Mouse (Mus musculus) embryonic facial prominence, embryonic 14.5 days (tissue): Measurements from ENCODE around the gene Tbc1d17. TPM values are rescaled to one million over a fixed set of nuclear protein-coding genes. Genes with fewer than 3 reads are reported as not detected.

Experiments
- ATAC-seq: fragments of 200-750 bp; cut with Nextera tagmentation; 2 replicates; pipeline ENCODE4 v1.8.0; 2017; ENCODE audit warnings: low read depth, moderate number of reproducible peaks, moderate TSS enrichment
- DNase-seq: peaks from one replicate; pipeline ENCODE4 v3.0.0-alpha.2; 2015; ENCODE audit warnings: low spot score
- H3K27ac ChIP-seq: fragments of 300-500 bp; sonication (generic); replicated peaks from 2 replicates; pipeline ENCODE4 v1.5.1; 2014; ENCODE audit warnings: low read depth, mild to moderate bottlenecking, low read length, moderate library complexity
- H3K27me3 ChIP-seq: fragments of 300-500 bp; sonication (generic); replicated peaks from 2 replicates; pipeline ENCODE4 v1.6.1; 2014; ENCODE audit warnings: low read length; ENCODE audit not compliant: control insufficient read depth, insufficient read depth
- H3K36me3 ChIP-seq: fragments of 300-500 bp; sonication (generic); 2 replicates; pipeline ENCODE4 v1.6.1; 2014; ENCODE audit warnings: low read length, mixed read lengths; ENCODE audit not compliant: control insufficient read depth, insufficient read depth
- H3K4me1 ChIP-seq: fragments of 300-500 bp; sonication (generic); 2 replicates; pipeline ENCODE4 v1.6.1; 2014; ENCODE audit warnings: antibody characterized with exemption, low read length; ENCODE audit not compliant: control insufficient read depth, insufficient read depth
- H3K4me2 ChIP-seq: fragments of 300-500 bp; sonication (generic); 2 replicates; pipeline ENCODE4 v1.6.1; 2014; ENCODE audit warnings: low read depth, mild to moderate bottlenecking, low read length, moderate library complexity, mixed read lengths
- H3K4me3 ChIP-seq: fragments of 300-500 bp; sonication (generic); 2 replicates; pipeline ENCODE4 v1.5.1; 2014; ENCODE audit warnings: low read depth, mild to moderate bottlenecking, low read length
- H3K9ac ChIP-seq: fragments of 300-500 bp; sonication (generic); 2 replicates; pipeline ENCODE4 v1.6.1; 2014; ENCODE audit warnings: low read depth, mild to moderate bottlenecking, low read length, moderate library complexity, mixed read lengths
- H3K9me3 ChIP-seq: fragments of 300-500 bp; sonication (generic); 2 replicates; pipeline ENCODE4 v1.6.1; 2016; ENCODE audit warnings: low read length; ENCODE audit not compliant: control insufficient read depth
- WGBS: fragments of 180-500 bp; shearing (Covaris S2); extraction: QIAGEN DNeasy Blood & Tissue Kit; methylation state at CpG from one replicate; pipeline ENCODE4 v1.1.7; 2014; 5-methylcytosine and 5-hydroxymethylcytosine counted together
- polyA plus RNA-seq: library from polyadenylated mRNA; unstranded; fragments of >200 nt; fragmentation: Nextera tagmentation; extraction: Ambion mirVana; gene quantifications from 2 replicates; pipeline ENCODE4 v1.2.1, GENCODE M21; 2014

Gene Tbc1d17
- polyA plus RNA-seq, 1 experiment from 2014 or later: 66.9 TPM

- Histone ChIP-seq H3K27ac (no peak overlapping the region; the same call in 1 of the 2 replicates), H3K4me1 (peaks cover 20% of the 10 kb centered on the region), H3K4me3 (peak overlapping the region; percentile 86), H3K4me2 (peak overlapping the region; percentile 76), H3K36me3 (peaks cover 5% of the 10 kb centered on the region), H3K27me3 (no peaks in the 10 kb centered on the region), H3K9ac (peak overlapping the region; percentile 99), H3K9me3 (no peaks in the 10 kb centered on the region)
- 49% methylated on average over 2 of the region's 2 CpGs for WGBS
- no peak for ATAC-seq
- no peak for DNase-seq
Observed at GRCm38 (mm10) chr7:44818164-44818563, 30.7 kb downstream of the Tbc1d17 start.

- Histone ChIP-seq H3K4me1 (peaks cover 20% of the 10 kb centered on the region), H3K36me3 (peaks cover 9% of the 10 kb centered on the region), H3K4me3 (peak overlapping the region; percentile 86), H3K9me3 (no peaks in the 10 kb centered on the region), H3K9ac (peak overlapping the region; percentile 99), H3K4me2 (peak overlapping the region; percentile 76), H3K27ac (peak overlapping the region; percentile 97), H3K27me3 (no peaks in the 10 kb centered on the region)
- ATAC-seq (no peak), DNase-seq (no peak)
- WGBS: 30% methylated on average over 3 of the region's 3 CpGs
Observed at GRCm38 (mm10) chr7:44817441-44817840, 31.4 kb downstream of the Tbc1d17 start.

- H3K9ac ChIP-seq: peak within 1 kb of the TSS; percentile 99
- peak within 1 kb of the TSS; percentile 86 for H3K4me3 ChIP-seq
- peak; percentile 74 for DNase-seq
- peak within 1 kb of the TSS; percentile 97 for H3K27ac ChIP-seq
- H3K27me3 ChIP-seq: no peaks in the 10 kb centered on the region
- peaks cover 18% of the 10 kb centered on the region for H3K36me3 ChIP-seq
- H3K4me1 ChIP-seq: peaks cover 20% of the 10 kb centered on the region
- WGBS: under 1% methylated on average over 22 of the region's 57 CpGs
- ATAC-seq: peak; percentile 24
- H3K9me3 ChIP-seq: no peaks in the 10 kb centered on the region
- H3K4me2 ChIP-seq: peak within 1 kb of the TSS; percentile 76
Observed at GRCm38 (mm10) chr7:44816470-44817021, 32.3 kb downstream of the Tbc1d17 start, which contains the start of gene Atf5. TSS of gene Atf5 (minus strand) at chr7:44816658.

- H3K4me2 ChIP-seq: peak within 1 kb of the TSS; percentile 76
- ATAC-seq (peak; percentile 94), DNase-seq (peak; percentile 99)
- H3K9me3 ChIP-seq: no peaks in the 10 kb centered on the region
- peak within 1 kb of the TSS; percentile 99 for H3K9ac ChIP-seq
- peak within 1 kb of the TSS; percentile 97 for H3K27ac ChIP-seq
- H3K27me3 ChIP-seq: no peaks in the 10 kb centered on the region
- H3K36me3 ChIP-seq: peaks cover 18% of the 10 kb centered on the region
- under 1% methylated on average over 46 of the region's 62 CpGs for WGBS
- H3K4me1 ChIP-seq: peaks cover 20% of the 10 kb centered on the region
- peak within 1 kb of the TSS; percentile 86 for H3K4me3 ChIP-seq
Observed at GRCm38 (mm10) chr7:44815721-44816469, 33.0 kb downstream of the Tbc1d17 start, which contains the start of the genes Nup62 and Il4i1. TSS of gene Nup62 (plus strand) at chr7:44816088. TSS of gene Il4i1 (plus strand) at chr7:44816387.

- ATAC-seq: no peak
- Histone ChIP-seq H3K4me3 (peak overlapping the region; percentile 86), H3K36me3 (peaks cover 18% of the 10 kb centered on the region), H3K27me3 (no peaks in the 10 kb centered on the region), H3K9me3 (no peaks in the 10 kb centered on the region), H3K4me1 (peaks cover 20% of the 10 kb centered on the region), H3K27ac (peak overlapping the region; percentile 97; the same call in 1 of the 2 replicates), H3K9ac (peak overlapping the region; percentile 99), H3K4me2 (peak overlapping the region; percentile 76)
- 31% methylated on average over 14 of the region's 14 CpGs for WGBS
- DNase-seq: no peak
Observed at GRCm38 (mm10) chr7:44814952-44815553, 33.8 kb downstream of the Tbc1d17 start.

GRCm38 (mm10) chr7:44814423-44814822 is 34.5 kb downstream of the Tbc1d17 start:
- no peak for ATAC-seq
- H3K4me3 ChIP-seq: peak overlapping the region; percentile 86; the same call in 1 of the 2 replicates

GRCm38 (mm10) chr7:44813985-44814384 is 34.9 kb downstream of the Tbc1d17 start:
- no peaks in the 10 kb centered on the region for H3K9me3 ChIP-seq
- H3K27me3 ChIP-seq: no peaks in the 10 kb centered on the region
- no peak overlapping the region for H3K9ac ChIP-seq
- ATAC-seq (no peak), DNase-seq (no peak)
- H3K4me2 ChIP-seq: no peak overlapping the region
- H3K27ac ChIP-seq: no peak overlapping the region
- no peak overlapping the region for H3K4me3 ChIP-seq
- WGBS: 94% methylated on average over 3 of the region's 3 CpGs
- H3K4me1 ChIP-seq: peaks cover 20% of the 10 kb centered on the region
- peaks cover 18% of the 10 kb centered on the region for H3K36me3 ChIP-seq

More at GRCm38 (mm10) chr7:44814423-44814822, 34.5 kb downstream of the Tbc1d17 start:
- H3K36me3 ChIP-seq: peaks cover 18% of the 10 kb centered on the region
- H3K9me3 ChIP-seq: no peaks in the 10 kb centered on the region
- DNase-seq: no peak
- H3K9ac ChIP-seq: no peak overlapping the region
- H3K4me2 ChIP-seq: peak overlapping the region; percentile 76
- H3K4me1 ChIP-seq: peaks cover 20% of the 10 kb centered on the region
- 89% methylated on average over 4 of the region's 4 CpGs for WGBS
- H3K27me3 ChIP-seq: no peaks in the 10 kb centered on the region
- no peak overlapping the region for H3K27ac ChIP-seq

- Histone ChIP-seq H3K36me3 (peaks cover 18% of the 10 kb centered on the region), H3K9ac (no peak overlapping the region), H3K9me3 (no peaks in the 10 kb centered on the region), H3K27ac (no peak overlapping the region), H3K4me2 (no peak overlapping the region), H3K4me1 (peaks cover 8% of the 10 kb centered on the region), H3K27me3 (no peaks in the 10 kb centered on the region), H3K4me3 (no peak overlapping the region)
- 90% methylated on average over 18 of the region's 20 CpGs for WGBS
- ATAC-seq (no peak), DNase-seq (no peak)
Observed at GRCm38 (mm10) chr7:44812651-44813325, 36.1 kb downstream of the Tbc1d17 start.
